Mouse (Mus musculus): ENCODE data around the gene Card11. TPM values are rescaled to one million over a fixed set of nuclear protein-coding genes. Genes with fewer than 3 reads are reported as not detected.

The Card11 gene
- polyA plus RNA-seq, 1 experiment from 2014 or later = not detected

DNA sequence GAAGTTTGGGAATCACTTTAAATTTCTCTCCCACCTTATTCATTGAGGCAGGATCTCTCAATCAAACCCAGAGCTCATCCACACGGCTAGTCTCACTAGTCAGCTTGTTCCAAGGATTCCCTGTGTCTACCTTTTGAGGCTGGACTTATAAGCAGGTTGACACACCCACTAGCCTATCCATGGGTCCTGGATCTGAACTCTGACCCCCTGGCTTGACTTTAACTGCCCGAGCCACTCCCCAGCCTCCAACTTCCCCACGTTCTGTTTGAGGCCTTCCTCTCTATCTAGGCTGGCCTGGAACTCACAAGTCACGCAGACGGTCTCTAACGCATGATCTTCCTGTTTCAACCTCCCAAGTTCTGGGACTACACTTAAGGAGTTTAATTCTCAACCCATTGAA lies 54.3 kb downstream of the Card11 start:
- no peak for DNase-seq (ENCODE audit: low read depth, low spot score)
- H3K27me3 ChIP-seq = no peaks in the 10 kb centered on the region
- CTCF ChIA-PET = interaction anchor here (1.5 kb wide), 1 partner anchor 99 kb away, joined by 4 read pairs; no protein-coding TSS in a partner anchor
- TF ChIP-seq CTCF (IDR thresholded peaks at IDR 0.05) = no peak
- POLR2A ChIA-PET = no interaction called here
- in situ Hi-C loops (cut with MboI; ENCODE audit: low pct_unique_long_range_greater_than_20kb) = no loop called here
- ATAC-seq = no peak

DNA sequence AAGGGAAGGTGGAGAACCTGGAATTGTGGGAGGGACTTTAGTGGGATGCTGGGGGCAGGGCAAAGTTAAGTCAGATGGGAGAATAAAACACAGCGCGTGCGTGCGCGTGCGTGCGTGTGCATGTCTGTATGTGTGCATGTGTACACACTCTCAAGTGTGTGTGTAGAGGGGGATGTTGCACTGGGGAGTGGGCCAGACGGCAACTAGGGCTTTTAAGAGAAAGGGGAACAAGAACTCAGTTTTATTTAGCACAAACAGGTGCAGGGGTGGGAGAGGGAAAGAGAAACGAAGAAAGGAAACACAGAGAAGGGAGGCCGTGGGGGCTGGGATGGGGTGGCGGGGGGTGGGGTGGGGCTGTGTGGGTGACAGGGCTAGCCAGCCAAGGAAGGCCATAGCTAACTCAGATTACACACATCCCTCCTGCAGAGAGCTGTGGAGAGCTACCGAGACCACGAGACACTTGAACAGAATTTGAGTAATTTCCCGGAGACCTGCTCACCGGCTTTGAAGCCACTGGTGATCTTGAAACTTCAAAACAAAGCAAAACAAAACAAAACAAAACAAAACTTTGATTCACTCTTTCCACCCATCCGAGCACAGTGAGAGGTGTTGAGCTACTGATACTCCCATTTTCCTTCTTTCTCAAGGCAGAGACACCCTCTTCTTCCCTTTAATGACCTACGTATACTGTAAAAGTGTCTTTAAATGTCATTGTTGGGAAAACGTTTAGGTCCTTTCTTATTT lies 55.8 kb downstream of the Card11 start:
- DNase-seq (ENCODE audit: low read depth, low spot score) (peak; percentile 39), ATAC-seq (peak; percentile 44)
- in situ Hi-C loops (cut with MboI; ENCODE audit: low pct_unique_long_range_greater_than_20kb) = no loop called here
- ChIA-PET POLR2A (no interaction called here), CTCF (no interaction called here)
- no peaks in the 10 kb centered on the region for H3K27me3 ChIP-seq
- no peak for TF ChIP-seq CTCF (IDR thresholded peaks at IDR 0.05)

DNA sequence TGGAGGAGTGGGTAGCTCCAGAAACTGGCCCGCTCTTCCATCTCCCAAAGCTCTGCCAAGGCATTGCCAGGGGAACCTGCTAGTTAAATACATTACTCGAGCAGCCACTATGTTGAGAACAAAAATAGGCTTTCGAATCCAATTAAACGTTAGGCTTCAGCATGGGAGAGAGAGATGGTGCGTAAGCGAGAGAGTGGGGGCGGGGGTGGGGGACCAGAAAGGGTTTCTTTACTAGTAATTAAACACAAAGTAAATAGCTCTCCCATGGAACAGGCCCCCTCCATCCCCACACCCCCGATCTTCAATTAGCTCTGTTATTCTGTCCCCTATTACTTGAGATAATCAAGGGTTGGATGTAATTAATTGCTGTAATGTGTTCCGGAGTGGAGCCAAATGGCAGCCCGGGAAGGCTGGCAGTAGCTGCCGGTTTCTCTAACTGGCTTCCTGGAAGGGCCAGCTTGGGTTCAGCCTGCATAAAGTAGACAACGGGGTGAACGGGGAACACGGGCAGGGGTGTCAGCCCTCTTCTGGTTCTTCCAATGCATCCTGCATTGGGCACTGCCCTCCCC lies 59.4 kb downstream of the Card11 start:
- TF ChIP-seq CTCF (IDR thresholded peaks at IDR 0.05) = no peak
- in situ Hi-C loops (cut with MboI; ENCODE audit: low pct_unique_long_range_greater_than_20kb) = no loop called here
- ChIA-PET CTCF (interaction anchor here (1.2 kb wide), 2 partner anchors 20 to 22 kb away, joined by 3 to 4 read pairs; no protein-coding TSS in a partner anchor), POLR2A (no interaction called here)
- no peak for ATAC-seq
- no peak for DNase-seq (ENCODE audit: low read depth, low spot score)
- H3K27me3 ChIP-seq = no peaks in the 10 kb centered on the region

DNA sequence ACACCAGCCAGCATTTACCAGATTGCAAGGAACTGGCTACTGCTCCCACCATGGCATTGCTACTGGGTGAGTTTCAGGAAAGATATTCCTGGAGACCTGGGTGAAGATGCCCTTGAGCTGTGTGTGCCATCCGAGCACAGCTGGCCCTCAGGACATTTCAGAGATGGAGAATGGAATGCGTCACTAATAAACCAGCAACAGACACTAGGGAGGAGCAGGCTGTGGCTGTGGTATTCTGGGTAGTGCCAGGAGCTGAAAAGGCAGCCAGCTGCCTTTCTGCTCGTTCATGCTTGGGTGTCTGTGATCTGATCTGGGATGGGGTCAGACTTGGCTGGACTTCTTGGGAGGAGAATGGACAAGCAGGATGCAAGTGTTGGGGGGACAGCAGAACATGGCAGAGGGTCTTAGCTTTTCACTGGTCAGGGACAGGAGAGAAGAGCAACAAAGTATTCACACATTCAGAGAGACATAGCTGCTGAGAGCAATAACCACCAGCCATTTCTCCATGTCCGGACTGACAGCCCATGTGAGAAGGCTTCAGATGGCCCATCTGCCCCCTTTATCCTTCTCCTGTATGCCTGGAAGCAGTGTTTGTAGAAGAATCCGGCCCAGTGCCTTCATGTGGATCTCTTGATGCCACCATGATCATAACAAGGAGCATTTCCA lies 60.0 kb downstream of the Card11 start:
- ATAC-seq (peak; percentile 67), DNase-seq (ENCODE audit: low read depth, low spot score) (peak; percentile 37)
- no peaks in the 10 kb centered on the region for H3K27me3 ChIP-seq
- in situ Hi-C loops (cut with MboI; ENCODE audit: low pct_unique_long_range_greater_than_20kb) = no loop called here
- ChIA-PET CTCF (interaction anchor here (1.2 kb wide), 2 partner anchors 21 to 23 kb away, joined by 3 to 4 read pairs; no protein-coding TSS in a partner anchor), POLR2A (no interaction called here)
- TF ChIP-seq CTCF (IDR thresholded peaks at IDR 0.05) = no peak

DNA sequence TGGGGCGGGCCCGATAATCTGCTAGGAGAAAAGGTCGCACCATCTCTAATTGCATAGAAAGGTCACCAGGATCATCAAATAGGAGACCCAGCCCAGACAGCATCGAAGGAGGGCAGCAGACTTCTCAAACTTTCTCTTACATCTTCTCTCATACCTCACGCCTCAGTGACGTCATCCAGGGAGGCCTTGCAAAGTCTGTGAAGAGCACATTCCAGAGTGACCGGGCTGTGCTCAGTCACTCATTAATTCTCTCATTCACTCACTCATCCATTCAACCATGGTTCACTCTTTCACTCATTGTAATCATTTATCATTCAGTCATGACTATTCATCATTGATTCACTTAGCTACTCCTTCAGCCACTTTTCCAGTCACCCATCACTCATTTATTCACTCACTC lies 63.6 kb downstream of the Card11 start:
- in situ Hi-C loops (cut with MboI; ENCODE audit: low pct_unique_long_range_greater_than_20kb) = no loop called here
- DNase-seq (ENCODE audit: low read depth, low spot score) = no peak
- H3K27me3 ChIP-seq = peaks cover 3% of the 10 kb centered on the region
- ATAC-seq = no peak
- ChIA-PET POLR2A (no interaction called here), CTCF (no interaction called here)
- TF ChIP-seq CTCF (IDR thresholded peaks at IDR 0.05) = no peak

DNA sequence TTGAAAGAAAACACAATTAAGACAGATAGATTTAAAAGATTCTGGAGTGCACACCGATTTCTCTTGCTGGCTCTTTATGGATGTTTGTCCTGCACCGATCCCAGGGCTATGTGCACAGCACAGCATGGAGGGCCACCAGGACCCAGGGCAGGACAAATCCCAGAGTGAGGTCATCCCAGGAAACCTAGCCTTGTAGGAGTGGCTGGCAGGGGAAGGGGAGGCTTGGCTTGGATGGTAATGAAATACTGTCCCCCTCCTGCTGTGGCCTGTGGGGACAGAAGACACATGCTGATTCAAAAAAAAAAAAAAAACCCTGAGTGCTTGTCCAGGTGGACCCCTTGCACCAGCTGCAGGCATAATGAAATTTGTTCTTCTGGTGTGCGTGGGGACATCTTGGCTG lies 64.5 kb downstream of the Card11 start:
- TF ChIP-seq CTCF (IDR thresholded peaks at IDR 0.05) = no peak
- in situ Hi-C loops (cut with MboI; ENCODE audit: low pct_unique_long_range_greater_than_20kb) = no loop called here
- ATAC-seq (no peak), DNase-seq (ENCODE audit: low read depth, low spot score) (no peak)
- peaks cover 4% of the 10 kb centered on the region for H3K27me3 ChIP-seq
- POLR2A ChIA-PET = no interaction called here
- CTCF ChIA-PET = no interaction called here

DNA sequence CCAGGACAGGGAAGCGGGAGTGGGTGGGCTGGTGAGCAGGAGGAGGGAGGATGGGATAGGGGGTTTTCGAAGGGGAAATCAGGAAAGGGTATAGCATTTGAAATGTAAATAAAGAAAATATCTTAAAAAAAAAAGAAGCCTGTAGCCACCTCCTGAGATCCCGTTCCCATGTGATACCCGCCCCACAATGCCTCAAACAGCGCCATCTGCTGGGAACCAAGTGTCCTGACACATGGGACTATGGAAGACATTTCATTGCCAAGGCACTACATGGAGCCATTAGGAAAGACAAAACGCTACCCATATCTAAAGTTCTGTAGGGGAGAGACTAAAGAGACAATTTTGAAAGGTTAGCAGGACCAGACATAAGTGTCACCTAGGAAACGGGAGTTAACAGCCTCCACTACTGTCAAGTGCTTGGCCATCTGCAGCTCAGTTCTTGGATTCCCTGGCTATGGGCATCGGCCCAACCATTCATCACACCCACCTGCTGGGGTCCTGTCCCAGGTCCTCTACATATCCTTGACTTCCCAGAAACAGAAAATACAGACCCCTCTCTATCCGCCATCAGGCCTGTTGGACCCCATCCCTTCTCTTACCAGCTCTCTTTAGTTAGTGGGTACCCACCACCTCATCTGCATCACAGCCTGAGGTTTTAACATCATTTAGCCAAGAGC lies 65.6 kb downstream of the Card11 start:
- POLR2A ChIA-PET = no interaction called here
- no peak for DNase-seq (ENCODE audit: low read depth, low spot score)

DNA sequence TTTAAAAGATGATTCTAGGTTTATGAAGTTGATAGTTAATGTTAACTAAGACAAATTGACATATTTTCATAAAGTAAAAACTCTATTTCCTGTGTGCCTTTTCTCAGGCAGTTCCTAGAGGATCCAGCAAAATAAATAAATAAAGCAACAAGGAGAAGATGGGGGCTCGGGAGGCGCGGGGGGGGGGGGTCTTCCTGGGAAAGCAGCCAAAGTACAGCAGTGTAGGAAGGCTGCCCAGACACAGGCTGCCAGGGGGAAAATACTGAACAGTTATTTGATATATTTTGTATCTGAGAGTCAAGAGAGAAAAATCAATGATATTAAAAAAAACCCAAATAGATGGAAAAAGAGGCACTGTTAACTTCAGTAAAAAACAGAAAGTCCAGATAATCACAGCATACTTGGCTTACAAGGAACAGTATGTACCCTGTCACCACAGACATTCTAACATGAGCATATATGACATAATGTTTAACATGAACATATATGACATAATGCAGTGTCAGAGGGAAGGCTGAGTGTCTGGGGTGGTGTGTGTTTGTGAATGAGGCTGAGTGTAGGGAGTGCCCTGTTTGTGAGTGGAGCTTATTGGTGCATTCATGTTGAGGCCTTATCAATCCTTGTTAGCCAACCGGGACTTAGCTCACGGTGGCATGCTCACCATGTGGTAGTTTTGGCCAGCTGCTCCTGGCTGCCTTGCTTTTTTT lies 68.7 kb downstream of the Card11 start:
- DNase-seq (ENCODE audit: low read depth, low spot score) = no peak
- TF ChIP-seq CTCF (IDR thresholded peaks at IDR 0.05) = no peak
- no peak for ATAC-seq

More for the DNA sequence above, 65.6 kb downstream of the Card11 start:
- in situ Hi-C loops (cut with MboI; ENCODE audit: low pct_unique_long_range_greater_than_20kb) = no loop called here
- no peak for TF ChIP-seq CTCF (IDR thresholded peaks at IDR 0.05)
- no peak for ATAC-seq
- peaks cover 4% of the 10 kb centered on the region for H3K27me3 ChIP-seq
- CTCF ChIA-PET = no interaction called here

DNA sequence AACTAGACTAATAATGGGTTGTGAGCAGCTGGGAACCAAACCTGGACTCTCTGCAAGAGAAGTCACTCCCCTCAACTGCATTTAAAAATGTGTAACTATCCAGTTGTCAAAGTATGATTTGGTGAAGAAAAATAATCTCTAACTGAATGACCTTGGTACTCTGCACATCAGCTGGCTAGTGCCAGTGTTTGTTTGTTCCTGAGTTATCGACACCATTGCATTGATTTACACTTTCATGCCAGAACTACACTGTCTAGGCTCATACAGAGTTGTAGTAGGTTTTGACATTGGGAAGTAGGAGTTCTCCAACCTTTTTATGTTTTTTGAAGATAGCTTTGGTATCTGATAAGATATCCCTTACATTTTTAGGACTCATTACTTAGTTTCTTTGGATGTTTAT lies 81.9 kb downstream of the Card11 start:
- in situ Hi-C loops (cut with MboI; ENCODE audit: low pct_unique_long_range_greater_than_20kb) = no loop called here
- ChIA-PET CTCF (interaction anchor here (1.2 kb wide), 1 partner anchor 9 kb away, joined by 3 read pairs; no protein-coding TSS in a partner anchor), POLR2A (no interaction called here)
- peaks cover 1% of the 10 kb centered on the region for H3K27me3 ChIP-seq
- no peak for DNase-seq (ENCODE audit: low read depth, low spot score)
- no peak for TF ChIP-seq CTCF (IDR thresholded peaks at IDR 0.05)
- ATAC-seq = no peak

More for the DNA sequence above, 68.7 kb downstream of the Card11 start:
- ChIA-PET POLR2A (no interaction called here), CTCF (interaction anchor here (1.3 kb wide), 1 partner anchor 23 kb away, joined by 3 read pairs; no protein-coding TSS in a partner anchor)
- in situ Hi-C loops (cut with MboI; ENCODE audit: low pct_unique_long_range_greater_than_20kb) = no loop called here
- H3K27me3 ChIP-seq = peaks cover 4% of the 10 kb centered on the region

DNA sequence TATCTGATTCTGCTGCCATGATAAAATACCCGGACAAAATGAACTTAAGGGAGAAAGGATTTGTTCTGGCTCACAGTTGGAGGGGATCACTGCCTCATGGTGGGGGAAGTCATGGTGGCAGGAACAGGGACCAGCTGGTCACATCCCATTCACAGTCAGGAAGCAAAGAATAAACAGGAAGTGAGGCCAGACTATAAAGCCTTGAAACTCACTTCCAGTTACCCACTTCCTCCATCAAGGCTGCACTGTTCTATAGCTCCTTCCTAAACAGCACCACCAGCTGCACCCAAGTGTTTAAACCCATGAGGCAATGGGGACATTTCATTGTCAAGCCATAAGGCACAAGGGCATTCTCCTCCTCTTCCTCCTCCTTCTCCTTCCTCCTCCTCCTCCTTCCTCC lies 82.6 kb downstream of the Card11 start:
- ATAC-seq = no peak
- DNase-seq (ENCODE audit: low read depth, low spot score) = no peak
- H3K27me3 ChIP-seq = peaks cover 3% of the 10 kb centered on the region
- TF ChIP-seq CTCF (IDR thresholded peaks at IDR 0.05) = no peak
- CTCF ChIA-PET = no interaction called here
- POLR2A ChIA-PET = no interaction called here
- in situ Hi-C loops (cut with MboI; ENCODE audit: low pct_unique_long_range_greater_than_20kb) = no loop called here

Data from Patski (cell line).